Mouse (Mus musculus) small intestine, adult 2 months (tissue): Measurements from ENCODE around the gene Eno3.

Experiments used
- CTCF ChIP-seq: fragments of 200-500 bp; IDR thresholded peaks from 2 replicates; pipeline ENCODE4 v1.5.1; 2012; ENCODE audit warnings: low read depth, mild to moderate bottlenecking, control low read depth, inconsistent platforms, low read length, moderate library complexity, mixed read lengths; ENCODE audit not compliant: insufficient replicate concordance, insufficient read length; ENCODE audit errors: extremely low read depth
- POLR2A ChIP-seq: fragments of 200-500 bp; IDR thresholded peaks from 2 replicates; pipeline ENCODE4 v1.6.1; 2012; ENCODE audit warnings: low read depth, mild to moderate bottlenecking, control low read depth, inconsistent platforms, low read length, moderate library complexity

DNA sequence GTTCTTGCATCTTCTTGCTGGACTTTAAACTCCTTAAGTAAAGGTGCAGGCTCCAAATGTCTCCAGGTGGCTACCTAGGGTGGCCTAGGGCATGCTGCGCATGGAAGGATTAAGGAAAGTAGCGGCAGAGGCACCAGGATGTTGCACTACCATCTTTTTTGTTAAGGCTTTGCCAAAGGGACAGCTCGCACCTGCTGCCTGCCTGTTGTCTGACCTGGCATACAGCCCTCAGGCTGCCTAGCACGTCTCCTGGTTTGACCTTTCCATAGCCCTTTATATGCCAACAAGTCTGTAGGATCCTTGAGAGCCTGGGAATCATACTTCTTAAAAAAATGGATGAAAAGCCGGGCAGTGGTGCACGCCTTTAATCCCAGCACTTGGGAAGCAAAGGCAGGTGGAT lies 14.0 kb upstream of the Eno3 start:
- TF ChIP-seq POLR2A: no peak
- no peak for TF ChIP-seq CTCF
